Mouse (Mus musculus): ENCODE data around the gene Kcnk4. TPM values are rescaled to one million over a fixed set of nuclear protein-coding genes. Genes with fewer than 3 reads are reported as not detected.

Gene Kcnk4
- polyA plus RNA-seq, 1 experiment = 59.0 TPM

- H3K4me1 ChIP-seq (ENCODE audit: control insufficient read depth, insufficient read depth, low read length) = no peaks in the 10 kb centered on the region
- no peak for TF ChIP-seq CTCF (IDR thresholded peaks at IDR 0.05; ENCODE audit: extremely low read depth, insufficient read depth, low read length)
- TF ChIP-seq POLR2A (IDR thresholded peaks at IDR 0.05; ENCODE audit: extremely low read depth, insufficient read depth, low read length) = no peak
- no peak overlapping the region for H3K27ac ChIP-seq (ENCODE audit: insufficient read depth, low read length)
- H3K4me3 ChIP-seq (ENCODE audit: insufficient read depth, low read length) = peak overlapping the region; percentile 96
Measured at GRCm38 (mm10) chr19:6939106-6940002, 5.0 kb upstream of the Kcnk4 start.

DNA sequence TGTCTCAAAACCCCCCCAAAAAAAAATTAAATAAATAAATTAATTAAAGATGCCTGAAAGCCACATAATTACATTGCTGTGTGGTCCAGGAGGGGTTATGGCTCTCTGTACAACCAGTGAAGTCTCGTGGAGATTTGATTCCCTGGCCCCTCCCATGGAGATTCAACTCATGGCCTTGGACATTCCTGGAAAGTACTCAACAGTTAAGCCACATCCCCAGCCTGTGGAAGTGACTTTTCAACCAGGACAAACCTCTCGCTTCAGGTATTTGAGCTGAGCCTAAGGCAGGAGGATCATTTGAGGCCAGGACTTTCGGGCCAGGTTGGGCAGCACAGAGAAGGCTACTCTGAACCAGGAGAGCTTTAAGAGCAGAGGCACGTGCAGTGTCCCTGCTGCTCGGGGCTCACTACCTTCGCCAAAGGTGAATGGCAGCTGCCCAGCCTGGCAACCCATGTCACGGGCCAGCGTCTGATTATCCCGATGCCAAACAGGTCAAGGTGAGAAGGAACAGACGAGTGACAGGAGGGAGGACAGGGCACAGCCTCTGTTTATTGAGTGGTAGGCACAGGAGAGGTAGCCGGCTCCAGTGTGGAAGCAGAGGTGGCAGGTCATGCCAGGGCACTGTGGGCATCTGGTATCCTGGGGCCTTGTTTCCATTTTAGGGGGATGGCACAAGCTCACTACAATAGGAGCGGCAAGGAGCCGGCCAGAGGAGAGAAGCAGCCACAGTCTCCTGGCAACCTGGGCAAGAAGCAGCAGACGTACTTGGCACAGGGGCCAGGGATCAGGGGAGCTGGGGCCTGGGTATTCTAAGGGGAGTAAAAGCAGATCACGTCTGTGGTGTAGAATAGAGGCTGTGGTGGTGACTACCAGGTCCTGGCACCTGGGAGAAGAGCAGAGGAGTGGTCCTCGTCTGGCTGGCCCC is 3.5 kb upstream of the Kcnk4 start:
- TF ChIP-seq POLR2A (IDR thresholded peaks at IDR 0.05; ENCODE audit: extremely low read depth, insufficient read depth, low read length) = no peak
- TF ChIP-seq CTCF (IDR thresholded peaks at IDR 0.05; ENCODE audit: extremely low read depth, insufficient read depth, low read length) = no peak
- Histone ChIP-seq H3K4me3 (ENCODE audit: insufficient read depth, low read length) (no peak overlapping the region), H3K4me1 (ENCODE audit: control insufficient read depth, insufficient read depth, low read length) (no peaks in the 10 kb centered on the region), H3K27ac (ENCODE audit: insufficient read depth, low read length) (no peak overlapping the region)

GRCm38 (mm10) chr19:6936299-6936698 is 2.0 kb upstream of the Kcnk4 start:
- H3K27ac ChIP-seq (ENCODE audit: insufficient read depth, low read length) = no peak overlapping the region
- TF ChIP-seq CTCF (IDR thresholded peaks at IDR 0.05; ENCODE audit: extremely low read depth, insufficient read depth, low read length) (peak; percentile 4; the same call in 1 of the 2 replicates), POLR2A (IDR thresholded peaks at IDR 0.05; ENCODE audit: extremely low read depth, insufficient read depth, low read length) (no peak)
- no peak overlapping the region for H3K4me3 ChIP-seq (ENCODE audit: insufficient read depth, low read length)
- no peaks in the 10 kb centered on the region for H3K4me1 ChIP-seq (ENCODE audit: control insufficient read depth, insufficient read depth, low read length)

DNA sequence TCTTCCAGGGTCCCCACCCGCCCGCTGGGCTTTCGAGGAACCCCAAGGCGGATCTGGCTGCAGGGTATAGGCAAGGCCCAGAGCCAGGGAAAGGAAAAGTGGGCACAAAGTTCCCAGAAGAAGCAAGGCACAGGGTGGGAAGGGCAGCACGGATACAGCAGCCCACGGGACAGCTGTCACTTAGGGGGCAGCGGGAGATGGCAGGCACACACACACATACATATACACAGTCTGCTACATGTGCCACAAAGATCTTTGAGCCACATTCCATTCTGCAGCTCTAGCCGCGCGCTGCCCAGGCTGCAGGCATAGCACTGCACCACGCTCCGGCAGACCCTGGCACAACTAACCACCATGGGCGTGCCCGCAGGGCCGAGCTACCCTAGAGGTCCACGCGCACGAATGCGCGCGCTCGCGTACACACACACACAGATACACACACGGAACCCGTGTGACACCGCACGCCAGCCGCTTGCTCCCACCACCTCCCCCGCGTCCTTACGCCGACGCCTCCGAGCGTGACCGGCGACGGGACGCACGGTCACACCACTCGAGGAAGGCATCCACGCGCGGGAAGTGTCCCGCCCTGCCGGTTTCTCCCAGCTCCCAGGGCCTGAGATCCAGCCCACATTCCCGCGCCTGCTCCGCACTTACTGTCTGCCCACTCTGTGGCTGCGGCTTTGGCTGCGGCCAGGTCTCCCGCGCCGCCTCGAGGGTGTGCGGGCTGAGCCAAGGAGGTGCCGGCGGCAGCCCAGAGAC is 700 bp downstream of the Kcnk4 start:
- TF ChIP-seq POLR2A (IDR thresholded peaks at IDR 0.05; ENCODE audit: extremely low read depth, insufficient read depth, low read length) (peak; percentile 49), CTCF (IDR thresholded peaks at IDR 0.05; ENCODE audit: extremely low read depth, insufficient read depth, low read length) (no peak)
- Histone ChIP-seq H3K4me3 (ENCODE audit: insufficient read depth, low read length) (peak overlapping the region; percentile 38), H3K27ac (ENCODE audit: insufficient read depth, low read length) (peak overlapping the region; percentile 33), H3K4me1 (ENCODE audit: control insufficient read depth, insufficient read depth, low read length) (no peaks in the 10 kb centered on the region)

- peak overlapping the region; percentile 36 for H3K27ac ChIP-seq (ENCODE audit: insufficient read depth, low read length)
- H3K4me1 ChIP-seq (ENCODE audit: control insufficient read depth, insufficient read depth, low read length) = no peaks in the 10 kb centered on the region
- peak overlapping the region; percentile 38 for H3K4me3 ChIP-seq (ENCODE audit: insufficient read depth, low read length)
- TF ChIP-seq POLR2A (IDR thresholded peaks at IDR 0.05; ENCODE audit: extremely low read depth, insufficient read depth, low read length) (no peak), CTCF (IDR thresholded peaks at IDR 0.05; ENCODE audit: extremely low read depth, insufficient read depth, low read length) (no peak)
Measured at GRCm38 (mm10) chr19:6933102-6933435, 1.2 kb downstream of the Kcnk4 start.

DNA sequence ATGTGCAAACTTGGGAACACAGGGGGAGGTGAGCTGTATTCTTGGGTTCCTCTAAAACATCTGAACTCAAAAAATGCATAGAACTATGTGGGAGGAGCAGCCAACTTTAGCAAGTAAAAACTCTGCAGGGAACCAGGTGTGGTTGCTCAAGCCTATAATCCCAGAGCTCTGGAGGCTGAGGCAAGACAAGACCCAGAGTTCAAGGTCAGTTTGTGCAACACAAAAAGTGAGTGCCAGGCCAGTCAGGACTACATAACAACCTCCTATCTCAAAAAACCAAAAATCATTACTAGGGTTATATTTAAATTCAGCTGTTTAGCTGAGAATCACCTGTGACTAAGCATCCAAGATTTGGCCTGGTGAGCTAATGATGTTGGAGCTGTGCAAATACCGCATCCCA is 2.3 kb downstream of the Kcnk4 start:
- Histone ChIP-seq H3K4me3 (ENCODE audit: insufficient read depth, low read length) (peak overlapping the region; percentile 38), H3K27ac (ENCODE audit: insufficient read depth, low read length) (no peak overlapping the region), H3K4me1 (ENCODE audit: control insufficient read depth, insufficient read depth, low read length) (no peaks in the 10 kb centered on the region)
- TF ChIP-seq CTCF (IDR thresholded peaks at IDR 0.05; ENCODE audit: extremely low read depth, insufficient read depth, low read length) = no peak
- TF ChIP-seq POLR2A (IDR thresholded peaks at IDR 0.05; ENCODE audit: extremely low read depth, insufficient read depth, low read length) = no peak

GRCm38 (mm10) chr19:6931002-6931401 is 3.3 kb downstream of the Kcnk4 start:
- no peak for TF ChIP-seq CTCF (IDR thresholded peaks at IDR 0.05; ENCODE audit: extremely low read depth, insufficient read depth, low read length)
- 0 out of 2 replicates have a peak, but pooled peaks have one; percentile 13 for TF ChIP-seq POLR2A (IDR thresholded peaks at IDR 0.05; ENCODE audit: extremely low read depth, insufficient read depth, low read length)
- Histone ChIP-seq H3K4me1 (ENCODE audit: control insufficient read depth, insufficient read depth, low read length) (no peaks in the 10 kb centered on the region), H3K27ac (ENCODE audit: insufficient read depth, low read length) (no peak overlapping the region), H3K4me3 (ENCODE audit: insufficient read depth, low read length) (peak overlapping the region; percentile 4; the same call in 1 of the 2 replicates)

DNA sequence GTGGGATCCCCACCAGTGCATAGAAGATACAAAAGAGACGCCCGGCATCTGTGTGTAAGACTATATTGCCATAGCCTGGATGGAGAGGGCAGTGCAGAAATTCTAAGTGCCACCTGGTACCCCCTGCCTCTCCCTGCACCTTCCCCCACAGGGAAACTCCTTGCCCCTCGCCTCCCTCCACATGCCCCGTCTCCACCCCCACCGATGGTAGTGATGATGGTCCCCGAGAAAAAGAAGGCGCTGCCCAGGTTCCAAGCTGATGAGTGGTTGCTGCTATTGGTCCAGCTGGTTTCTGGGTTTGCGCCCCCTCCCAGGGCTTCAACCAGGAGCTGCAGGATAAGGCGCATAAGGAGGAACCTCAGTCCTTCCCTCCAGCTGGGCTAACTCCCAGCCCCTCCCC is 6.2 kb downstream of the Kcnk4 start:
- H3K4me3 ChIP-seq (ENCODE audit: insufficient read depth, low read length) = no peak overlapping the region
- no peak overlapping the region for H3K27ac ChIP-seq (ENCODE audit: insufficient read depth, low read length)
- TF ChIP-seq POLR2A (IDR thresholded peaks at IDR 0.05; ENCODE audit: extremely low read depth, insufficient read depth, low read length) (no peak), CTCF (IDR thresholded peaks at IDR 0.05; ENCODE audit: extremely low read depth, insufficient read depth, low read length) (no peak)
- no peaks in the 10 kb centered on the region for H3K4me1 ChIP-seq (ENCODE audit: control insufficient read depth, insufficient read depth, low read length)

Data from cortical plate, adult 2 months (tissue).